Mouse (Mus musculus) CH12.LX (cell line): ENCODE data around the gene D8Ertd738e. TPM values are rescaled to one million over a fixed set of nuclear protein-coding genes. Genes with fewer than 3 reads are reported as not detected.
A peak's percentile ranks its signal among the peaks of the same experiment; 100 is the strongest.

Experiments used
- DNase-seq: peaks from one replicate; pipeline ENCODE4 v3.0.0-alpha.2; 2013; ENCODE audit errors: extremely low read depth
- H3K27ac ChIP-seq: 2 replicates; pipeline ENCODE4 v1.5.1; 2012; ENCODE audit warnings: low read depth, mild to moderate bottlenecking, control low read depth, moderate library complexity; ENCODE audit not compliant: insufficient read depth
- H3K27me3 ChIP-seq: replicated peaks from 2 replicates; pipeline ENCODE3; 2012; ENCODE audit warnings: inconsistent platforms
- H3K36me3 ChIP-seq, 2 experiments: replicated peaks in 1 of 2; 2 replicates each; pipeline versions ENCODE3 to v1.6.1; 2012; ENCODE audit warnings: inconsistent platforms in 1 of 2, low read length in 1 of 2, mild to moderate bottlenecking in 1 of 2, mixed read lengths in 1 of 2, moderate library complexity in 1 of 2; ENCODE audit not compliant: control insufficient read depth in 1 of 2, insufficient read depth in 1 of 2
- H3K4me1 ChIP-seq, 2 experiments: 2 replicates each; pipeline ENCODE4 v1.6.1; 2012; ENCODE audit warnings: inconsistent platforms in 1 of 2, moderate library complexity in 1 of 2; ENCODE audit not compliant: insufficient read depth in 2 of 2, control insufficient read depth in 1 of 2
- H3K4me2 ChIP-seq: 2 replicates; pipeline ENCODE4 v1.6.1; 2012; ENCODE audit warnings: low read depth, mild to moderate bottlenecking, control low read depth; ENCODE audit not compliant: poor library complexity, insufficient read depth, severe bottlenecking
- H3K4me3 ChIP-seq, 3 experiments: fragments of 150-350 bp in 1 of 3; sonication (generic) in 1 of 3; replicated peaks in 1 of 3; 2 replicates each; pipeline versions ENCODE3 to v1.5.1; 2011 to 2012; ENCODE audit warnings: low read depth in 2 of 3, low read length in 2 of 3, mild to moderate bottlenecking in 2 of 3, moderate library complexity in 2 of 3, control low read depth in 1 of 3, improper control_type of control experiment in 1 of 3, inconsistent platforms in 1 of 3, mixed read lengths in 1 of 3; ENCODE audit not compliant: poor library complexity in 1 of 3
- H3K79me2 ChIP-seq: replicated peaks from 2 replicates; pipeline ENCODE4 v1.6.1; 2012; ENCODE audit warnings: mild to moderate bottlenecking, moderate library complexity; ENCODE audit not compliant: control insufficient read depth, poor library complexity, insufficient read depth, severe bottlenecking; ENCODE audit errors: extremely low read depth
- H3K9ac ChIP-seq: 2 replicates; pipeline ENCODE4 v1.6.1; 2012; ENCODE audit warnings: low read depth, mild to moderate bottlenecking, control low read depth, moderate library complexity; ENCODE audit not compliant: insufficient read depth
- H3K9me3 ChIP-seq: replicated peaks from 2 replicates; pipeline ENCODE3; 2012; ENCODE audit warnings: low read length, inconsistent platforms, mixed read lengths
- BHLHE40 ChIP-seq: IDR thresholded peaks from 2 replicates; pipeline ENCODE4 v1.6.1; 2011; ENCODE audit warnings: mild to moderate bottlenecking, low read depth, low read length, improper control_type of control experiment
- CHD1 ChIP-seq: IDR thresholded peaks from 2 replicates; pipeline ENCODE4 v1.6.1; 2012; ENCODE audit warnings: low read depth, low read length, improper control_type of control experiment, inconsistent platforms
- CTCF ChIP-seq, 2 experiments: IDR thresholded peaks in 1 of 2; conservative IDR thresholded peaks in 1 of 2; 2 replicates each; pipeline ENCODE4 v1.5.1; 2011 to 2012; ENCODE audit warnings: low read depth in 2 of 2, low read length in 2 of 2, improper control_type of control experiment in 1 of 2, inconsistent platforms in 1 of 2, mild to moderate bottlenecking in 1 of 2, moderate library complexity in 1 of 2
- E2F4 ChIP-seq: IDR thresholded peaks from 2 replicates; pipeline ENCODE4 v1.6.1; 2011; ENCODE audit warnings: low read depth, low read length, improper control_type of control experiment; ENCODE audit not compliant: insufficient replicate concordance
- EP300 ChIP-seq: IDR thresholded peaks from 2 replicates; pipeline ENCODE4 v1.6.1; 2011; ENCODE audit warnings: low read length, improper control_type of control experiment
- MAZ ChIP-seq: IDR thresholded peaks from 2 replicates; pipeline ENCODE4 v1.6.1; 2012; ENCODE audit warnings: low read depth, mild to moderate bottlenecking, inconsistent platforms, low read length, improper control_type of control experiment, moderate library complexity
- MXI1 ChIP-seq: IDR thresholded peaks from 2 replicates; pipeline ENCODE4 v1.6.1; 2011; ENCODE audit warnings: mild to moderate bottlenecking, low read depth, low read length, improper control_type of control experiment
- NELFE ChIP-seq: IDR thresholded peaks from 2 replicates; pipeline ENCODE4 v1.6.1; 2011; ENCODE audit warnings: low read depth, low read length, improper control_type of control experiment
- NRF1 ChIP-seq: IDR thresholded peaks from 2 replicates; pipeline ENCODE4 v1.6.1; 2014; ENCODE audit warnings: low read depth, mild to moderate bottlenecking, inconsistent platforms, low read length, improper control_type of control experiment, moderate library complexity
- POLR2A ChIP-seq: IDR thresholded peaks from 2 replicates; pipeline ENCODE4 v1.6.1; 2011; ENCODE audit warnings: low read depth, mild to moderate bottlenecking, improper control_type of control experiment, low read length
- RAD21 ChIP-seq: IDR thresholded peaks from 2 replicates; pipeline ENCODE4 v1.6.1; 2011; ENCODE audit warnings: low read depth, mild to moderate bottlenecking, low read length, improper control_type of control experiment, moderate library complexity
- SMC3 ChIP-seq: IDR thresholded peaks from 2 replicates; pipeline ENCODE4 v1.6.1; 2011; ENCODE audit warnings: low read depth, low read length, improper control_type of control experiment
- TCF12 ChIP-seq: IDR thresholded peaks from 2 replicates; pipeline ENCODE4 v1.6.1; 2014; ENCODE audit warnings: low read depth, mild to moderate bottlenecking, inconsistent platforms, low read length, improper control_type of control experiment
- USF2 ChIP-seq: conservative IDR thresholded peaks from 2 replicates; pipeline ENCODE4 v1.6.1; 2011; ENCODE audit warnings: low read depth, low read length, improper control_type of control experiment
- ZC3H11A ChIP-seq: IDR thresholded peaks from 2 replicates; pipeline ENCODE4 v1.6.1; 2012; ENCODE audit warnings: low read depth, mild to moderate bottlenecking, inconsistent platforms, low read length, improper control_type of control experiment
- ZNF384 ChIP-seq: IDR thresholded peaks from 2 replicates; pipeline ENCODE4 v1.6.1; 2012; ENCODE audit warnings: low read depth, low read length, improper control_type of control experiment, inconsistent platforms
- dilution Hi-C: fragments of 300-500 bp; cut with MboI; formaldehyde crosslinking; loops from 2 replicates; pipeline ENCODE4 v1.14.3; 2020; ENCODE audit warnings: low sequenced_read_pairs; ENCODE audit not compliant: extremely low pct_unique_long_range_greater_than_20kb, extremely low pct_ligation_motif_present
- in situ Hi-C: fragments of 300-500 bp; cut with MboI; formaldehyde crosslinking; loops from 3 replicates; pipeline ENCODE4 v1.14.3; 2019; ENCODE audit warnings: low sequenced_read_pairs, low pct_ligation_motif_present, low pct_unique_long_range_greater_than_20kb, mixed read lengths
- polyA plus RNA-seq: library from polyadenylated mRNA; unstranded; fragments of >175 nt; gene quantifications from 2 replicates; pipeline ENCODE4 v1.2.1, GENCODE M21; 2012; ENCODE audit warnings: low read depth; ENCODE audit not compliant: insufficient read length
- total RNA-seq, 2 experiments: library from RNA; depleted of rRNA; stranded (reverse); fragments of 300-350 nt in 1 of 2; fragments of >200 nt in 1 of 2; gene quantifications; 2 replicates each; pipeline ENCODE4 v1.2.3; 2012 to 2014

Gene D8Ertd738e
- total and polyA plus RNA-seq, 3 experiments, result 213 to 225 (median 217) TPM

DNA sequence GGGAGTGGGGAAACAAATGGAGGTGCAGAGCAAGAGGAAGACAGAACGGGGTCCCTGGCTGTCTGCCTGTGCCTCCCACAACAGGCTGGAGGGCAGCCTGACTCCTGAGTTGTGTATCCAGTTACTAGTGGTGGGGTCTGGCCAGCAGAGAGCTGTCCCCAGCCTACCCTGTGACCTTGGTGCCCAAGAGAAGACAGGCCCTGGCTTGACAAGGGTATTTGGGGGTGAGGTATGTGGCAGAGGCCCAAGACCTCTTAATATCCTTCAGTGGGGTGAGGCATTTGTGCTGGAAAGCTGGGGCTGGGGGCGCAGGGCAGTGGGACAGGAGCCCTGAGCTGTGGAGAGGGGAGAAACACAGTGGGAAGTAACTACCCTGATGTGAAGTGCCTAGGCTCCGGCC is 38.3 kb downstream of the D8Ertd738e start:
- DNase-seq, result no peak
- dilution Hi-C loops, result no loop called here
- H3K4me1 ChIP-seq, result peaks cover 12 to 27% of the 10 kb centered on the region in 2 experiments
- H3K9ac ChIP-seq, result no peak overlapping the region
- no peaks in the 10 kb centered on the region for H3K27me3 ChIP-seq
- H3K27ac ChIP-seq, result no peak overlapping the region
- in situ Hi-C loops, result loop anchor here (25.0 kb wide), 1 partner anchor 151 kb away; no protein-coding TSS in a partner anchor
- no peak for TF ChIP-seq MXI1
- TF ChIP-seq MAZ, result no peak
- TF ChIP-seq E2F4, result no peak
- TF ChIP-seq ZNF384, result no peak
- no peak for TF ChIP-seq CHD1
- no peak for TF ChIP-seq SMC3
- no peak for TF ChIP-seq USF2
- no peak for TF ChIP-seq POLR2A
- no peak for TF ChIP-seq EP300
- no peak for TF ChIP-seq NRF1
- H3K9me3 ChIP-seq, result no peaks in the 10 kb centered on the region
- H3K79me2 ChIP-seq, result 0 out of 2 replicates have a peak, but pooled peaks cover 3% of the 10 kb centered on the region
- no peak overlapping the region for H3K4me2 ChIP-seq
- H3K4me3 ChIP-seq, result no peak overlapping the region
- peaks cover 65 to 92% of the 10 kb centered on the region in 2 experiments for H3K36me3 ChIP-seq

DNA sequence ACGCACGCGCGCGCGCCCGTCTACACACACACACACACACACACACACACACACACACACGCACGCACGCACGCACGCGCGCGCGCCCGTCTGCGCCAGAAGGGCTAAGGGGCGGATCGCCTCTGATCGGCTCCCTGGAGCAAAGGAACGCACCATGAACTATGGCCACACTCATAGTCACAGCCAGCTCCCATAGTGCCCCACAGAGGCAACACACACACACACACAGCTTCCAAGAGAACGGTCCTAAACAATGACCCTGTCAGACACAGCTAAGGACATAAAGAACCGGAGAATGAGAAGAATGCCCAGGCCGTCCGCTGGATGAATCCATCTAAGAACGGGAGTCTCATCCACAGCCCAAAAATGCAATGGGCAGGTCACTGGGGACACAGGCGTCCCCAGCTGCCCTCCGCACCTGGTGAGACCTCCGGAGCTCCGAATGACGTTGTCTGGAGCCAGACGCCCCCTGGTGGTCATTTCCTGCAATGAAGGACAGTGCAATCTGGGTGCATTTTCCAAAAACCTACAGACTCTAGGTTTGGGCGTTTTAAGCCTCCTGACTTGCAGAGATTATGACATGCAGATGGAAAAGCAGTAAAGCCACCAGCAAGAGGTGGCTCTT is 39.2 kb downstream of the D8Ertd738e start:
- no peak overlapping the region for H3K4me3 ChIP-seq
- peak; percentile 59; the same call in 1 of the 2 replicates for TF ChIP-seq TCF12
- peak; percentile 79 for TF ChIP-seq RAD21
- no peak; the same call in 1 of the 2 replicates for TF ChIP-seq NELFE
- TF ChIP-seq BHLHE40, result no peak
- peak; percentile 71 to 92 for TF ChIP-seq CTCF (conservative IDR thresholded peaks at IDR 0.05 in 1 of 2, IDR thresholded peaks at IDR 0.05 in 1 of 2; ENCODE audit: low read depth in 2 of 2, low read length in 2 of 2)
- no peak for TF ChIP-seq MXI1
- peak; percentile 76 for TF ChIP-seq ZC3H11A
- TF ChIP-seq SMC3, result peak; percentile 94
- no peak for TF ChIP-seq NRF1
- peak; percentile 72 for DNase-seq

More for the DNA sequence above, 39.2 kb downstream of the D8Ertd738e start:
- no peaks in the 10 kb centered on the region for H3K27me3 ChIP-seq
- H3K4me2 ChIP-seq, result no peak overlapping the region
- peaks cover 12 to 27% of the 10 kb centered on the region in 2 experiments for H3K4me1 ChIP-seq
- H3K9me3 ChIP-seq, result no peaks in the 10 kb centered on the region
- peaks cover 65 to 92% of the 10 kb centered on the region in 2 experiments for H3K36me3 ChIP-seq
- no peak overlapping the region for H3K27ac ChIP-seq
- in situ Hi-C loops (loop anchor here (25.0 kb wide), 1 partner anchor 152 kb away; no protein-coding TSS in a partner anchor), dilution Hi-C loops (no loop called here)
- H3K9ac ChIP-seq, result no peak overlapping the region
- H3K79me2 ChIP-seq, result peaks cover 12% of the 10 kb centered on the region
